Mouse (Mus musculus) adrenal gland, adult 2 months (tissue): ENCODE data around the gene Fgd2. TPM values are rescaled to one million over a fixed set of nuclear protein-coding genes. Genes with fewer than 3 reads are reported as not detected.
A peak's percentile ranks its signal among the peaks of the same experiment; 100 is the strongest.
"Not testable (repeated sequence)": the region's sequence is repeated elsewhere in the genome, so short reads cannot be mapped to it uniquely, and the experiment has no call there.

Experiments used
- DNase-seq: peaks from one replicate; pipeline ENCODE4 v3.0.0; 2021
- polyA plus RNA-seq: library from polyadenylated mRNA; depleted of rRNA; stranded (reverse); fragments of >200 nt; gene quantifications from 2 replicates; pipeline ENCODE4 v1.2.3, GENCODE M21; 2012
- total RNA-seq, 2 experiments: library from RNA; stranded (reverse); gene quantifications; 2 replicates each; pipeline ENCODE4 v1.2.3; 2021

The Fgd2 gene
- total and polyA plus RNA-seq, 3 experiments, result 2.6 to 10.0 (median 3.4) TPM

- no peak for DNase-seq
These were observed 2.4 kb downstream of the Fgd2 start for GRCm38 (mm10) chr17:29363109-29363508.

- no peak for DNase-seq
These were observed 4.4 kb downstream of the Fgd2 start for GRCm38 (mm10) chr17:29365105-29365621.

DNA sequence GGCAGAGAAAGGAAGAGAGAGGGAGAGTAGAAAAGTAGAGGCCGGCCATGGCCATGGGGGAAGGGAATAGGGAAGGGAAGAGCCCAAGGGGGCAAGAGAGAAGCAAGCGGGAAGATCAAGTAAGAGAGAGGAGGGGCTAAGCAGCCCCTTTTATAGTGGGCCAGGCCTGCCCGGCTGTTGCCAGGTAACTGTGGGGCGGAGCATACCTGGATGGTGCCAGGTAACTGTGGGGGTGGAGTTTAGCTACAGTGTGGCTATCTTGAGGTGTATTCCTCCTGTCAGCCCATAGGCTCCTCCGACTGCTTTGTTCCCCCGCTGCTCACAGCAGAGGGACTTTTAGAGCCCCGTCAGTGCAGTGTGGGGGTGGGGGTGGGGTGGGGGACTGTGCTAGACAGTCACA is 8.0 kb downstream of the Fgd2 start:
- no peak for DNase-seq

DNA sequence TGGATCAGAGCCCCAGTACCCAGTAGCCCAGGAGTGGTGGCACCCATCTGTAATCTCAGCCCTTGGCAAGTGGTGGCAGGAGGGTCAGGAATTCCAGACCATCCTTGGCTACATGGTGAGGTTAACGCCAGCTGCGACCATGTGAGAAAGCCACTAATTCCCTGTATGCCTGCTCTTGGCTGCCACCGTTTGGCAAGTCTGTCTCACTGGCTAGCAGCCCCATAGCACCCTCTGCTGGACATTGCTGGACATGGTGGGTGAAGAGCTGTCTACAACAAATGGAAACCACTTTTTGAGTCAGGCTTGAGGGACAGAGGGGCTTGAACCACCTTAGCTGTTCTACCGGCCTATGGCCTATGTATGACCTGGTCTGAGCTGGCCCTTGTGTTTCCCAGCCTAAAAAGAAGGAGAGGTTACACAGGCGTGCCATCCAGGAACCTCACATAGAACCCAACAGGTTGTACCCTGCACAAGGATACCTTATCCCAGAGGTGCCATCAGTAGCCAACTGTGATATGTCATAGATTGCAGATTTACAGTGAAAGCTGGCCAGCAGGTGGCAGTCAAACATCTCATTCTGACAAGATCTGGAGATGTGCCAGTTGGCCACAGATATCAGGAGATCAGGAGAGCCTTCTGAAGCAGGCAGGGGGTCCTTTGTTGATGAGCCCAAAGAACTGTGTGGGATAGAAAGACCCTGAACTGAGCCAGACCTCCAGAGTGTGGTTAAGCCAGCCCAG is 10.4 kb downstream of the Fgd2 start:
- peak; percentile 91 for DNase-seq

DNA sequence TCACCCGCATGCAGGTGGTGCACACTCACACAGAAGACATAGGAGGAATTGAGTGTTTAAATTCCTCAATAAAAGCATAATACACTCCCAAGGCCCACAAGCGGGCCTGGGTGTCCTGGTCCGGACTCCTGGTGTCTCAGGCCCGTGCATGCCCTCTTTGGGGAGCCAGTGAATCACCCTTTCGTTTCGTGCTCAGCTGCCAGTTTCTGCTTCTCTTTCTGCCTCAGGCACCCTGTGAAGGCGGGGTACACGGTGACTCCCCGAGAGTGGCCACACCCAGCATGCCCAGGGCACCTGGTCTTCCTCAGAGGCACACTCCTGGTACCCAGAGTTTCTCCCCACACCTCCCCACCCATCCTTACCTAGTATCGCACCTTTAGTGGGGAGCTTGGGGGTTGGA is 15.2 kb downstream of the Fgd2 start:
- DNase-seq, result no peak

- no peak for DNase-seq
These were observed 17.3 kb downstream of the Fgd2 start for GRCm38 (mm10) chr17:29378056-29378455.

DNA sequence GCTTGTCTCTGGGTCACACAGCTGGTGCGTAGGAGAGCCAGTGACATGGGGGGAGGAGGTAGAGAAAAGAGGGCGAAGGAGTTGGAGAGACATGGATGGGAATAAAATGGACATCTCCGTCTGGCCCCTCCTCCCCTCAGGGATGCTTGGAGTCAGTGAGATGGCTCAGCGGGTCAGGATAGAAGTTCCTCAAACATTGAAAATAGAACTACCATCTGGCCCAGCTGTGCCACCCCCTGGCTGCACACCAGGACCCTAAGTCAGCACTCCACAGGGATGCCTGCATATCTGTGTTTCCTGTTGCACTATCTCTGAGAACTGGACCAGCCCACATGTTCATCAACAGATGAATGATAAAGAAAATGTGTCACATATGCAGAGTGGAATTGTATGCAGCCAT is 19.5 kb downstream of the Fgd2 start:
- no peak for DNase-seq

GRCm38 (mm10) chr17:29381472-29381871 is 20.8 kb downstream of the Fgd2 start:
- DNase-seq, result peak; percentile 84

DNA sequence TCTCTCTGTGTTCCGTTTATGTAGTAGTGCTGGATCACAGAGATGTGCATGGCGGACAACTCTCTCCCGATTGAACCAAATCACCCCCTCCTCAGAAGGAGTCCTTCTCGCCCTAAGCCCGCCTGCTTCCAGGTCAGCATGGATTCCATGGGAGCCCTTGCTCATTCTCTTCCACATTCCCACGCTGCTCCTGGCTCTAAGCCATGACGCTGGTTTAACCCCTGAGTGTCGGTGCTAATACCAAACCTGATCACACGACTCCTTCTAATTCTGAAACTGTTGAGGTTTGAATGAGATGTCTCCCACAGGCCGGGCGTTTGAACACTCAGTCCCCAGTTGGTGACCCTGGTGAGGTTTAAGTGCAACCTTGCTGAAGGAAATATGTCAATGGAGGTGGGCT is 21.7 kb downstream of the Fgd2 start:
- DNase-seq, result no peak

GRCm38 (mm10) chr17:29383923-29384322 is 23.2 kb downstream of the Fgd2 start:
- DNase-seq, result peak; percentile 90

DNA sequence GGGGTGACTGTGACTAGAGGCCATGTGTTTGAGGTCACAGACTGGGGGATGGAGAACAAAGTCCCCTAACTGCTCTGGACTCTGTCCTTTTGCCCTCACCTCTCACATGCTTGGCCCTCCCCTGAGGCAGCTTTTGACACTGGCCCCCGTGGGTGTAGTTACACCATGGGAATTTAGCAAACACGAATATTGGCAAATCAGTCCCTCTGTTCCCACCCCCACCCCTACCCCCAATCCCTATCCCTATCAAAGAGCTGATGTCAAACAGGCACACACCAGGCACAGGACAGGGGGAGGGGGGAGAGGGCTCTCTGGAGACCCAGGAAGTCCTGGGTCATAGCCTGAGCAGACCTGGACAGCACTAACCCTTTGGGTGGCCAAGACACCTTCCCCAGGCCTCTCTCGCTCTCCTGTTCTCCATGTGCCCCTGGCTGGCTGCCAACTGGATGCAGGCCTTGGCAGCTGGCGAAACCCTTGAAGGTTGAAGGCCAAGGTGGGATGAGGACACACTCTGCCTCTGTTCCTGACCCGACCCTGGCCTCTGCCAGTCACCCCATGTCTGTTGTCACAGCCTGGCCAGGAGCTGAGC is 24.2 kb downstream of the Fgd2 start:
- peak; percentile 94 for DNase-seq

DNA sequence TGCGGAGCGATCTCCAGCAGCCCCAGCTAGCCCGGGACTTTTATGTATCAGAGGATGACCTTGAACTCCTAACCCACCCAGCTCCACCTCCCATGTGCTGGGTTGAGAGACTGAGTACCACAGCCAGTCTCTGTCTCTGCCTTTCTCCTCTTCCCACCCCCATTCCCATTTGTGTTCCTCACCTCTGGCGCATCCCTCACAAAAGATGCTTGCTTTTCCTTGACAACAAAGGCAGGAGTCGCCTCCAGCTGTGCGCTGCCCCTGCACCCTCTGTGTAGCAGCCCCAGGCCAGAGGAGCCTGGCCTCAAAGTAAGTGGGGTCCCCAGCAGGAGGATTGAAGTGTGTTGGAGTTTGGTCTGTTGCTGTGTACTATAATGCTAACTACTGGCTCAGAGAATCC is 25.0 kb downstream of the Fgd2 start:
- no peak for DNase-seq

DNA sequence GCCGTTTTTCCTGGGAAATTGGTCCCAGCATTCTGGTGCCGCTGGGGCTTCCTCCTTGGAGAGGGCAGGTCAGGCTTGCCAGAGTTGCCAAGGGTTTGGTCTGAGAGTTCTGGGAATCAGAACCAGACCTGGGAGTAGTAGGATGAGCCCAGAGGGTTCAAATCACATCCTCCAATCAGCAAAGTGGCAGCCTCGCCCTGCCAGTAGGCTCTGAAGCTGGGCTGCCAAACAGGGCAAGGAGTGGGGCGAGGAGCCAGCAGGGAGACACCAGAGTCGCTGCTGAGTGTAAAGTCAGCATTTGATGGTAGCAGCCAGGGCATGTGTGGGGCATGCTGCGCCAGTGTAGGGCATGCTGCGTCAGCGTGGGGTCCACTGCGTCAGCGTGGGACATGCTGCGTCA is 28.3 kb downstream of the Fgd2 start:
- DNase-seq, result peak; percentile 77

DNA sequence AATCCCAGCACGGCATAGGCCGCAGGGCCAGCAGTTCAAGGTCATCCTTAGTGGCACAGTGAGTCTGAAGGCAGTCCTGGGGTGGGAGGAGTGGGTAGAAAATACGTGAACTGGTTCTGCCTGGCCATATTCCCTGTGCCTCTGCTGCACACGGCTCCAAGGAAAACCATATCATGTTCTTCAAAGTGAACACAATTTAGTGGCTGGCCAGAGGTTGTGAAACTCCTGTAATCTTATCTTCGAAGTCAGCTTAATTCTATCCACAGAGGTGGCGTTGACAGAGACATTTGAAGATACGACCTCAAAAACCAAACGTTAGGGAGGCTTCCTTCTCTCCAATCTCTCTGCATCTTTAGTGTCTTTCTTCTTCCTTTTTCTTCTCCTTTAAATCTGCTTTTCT is 30.6 kb downstream of the Fgd2 start:
- DNase-seq, result no peak

DNA sequence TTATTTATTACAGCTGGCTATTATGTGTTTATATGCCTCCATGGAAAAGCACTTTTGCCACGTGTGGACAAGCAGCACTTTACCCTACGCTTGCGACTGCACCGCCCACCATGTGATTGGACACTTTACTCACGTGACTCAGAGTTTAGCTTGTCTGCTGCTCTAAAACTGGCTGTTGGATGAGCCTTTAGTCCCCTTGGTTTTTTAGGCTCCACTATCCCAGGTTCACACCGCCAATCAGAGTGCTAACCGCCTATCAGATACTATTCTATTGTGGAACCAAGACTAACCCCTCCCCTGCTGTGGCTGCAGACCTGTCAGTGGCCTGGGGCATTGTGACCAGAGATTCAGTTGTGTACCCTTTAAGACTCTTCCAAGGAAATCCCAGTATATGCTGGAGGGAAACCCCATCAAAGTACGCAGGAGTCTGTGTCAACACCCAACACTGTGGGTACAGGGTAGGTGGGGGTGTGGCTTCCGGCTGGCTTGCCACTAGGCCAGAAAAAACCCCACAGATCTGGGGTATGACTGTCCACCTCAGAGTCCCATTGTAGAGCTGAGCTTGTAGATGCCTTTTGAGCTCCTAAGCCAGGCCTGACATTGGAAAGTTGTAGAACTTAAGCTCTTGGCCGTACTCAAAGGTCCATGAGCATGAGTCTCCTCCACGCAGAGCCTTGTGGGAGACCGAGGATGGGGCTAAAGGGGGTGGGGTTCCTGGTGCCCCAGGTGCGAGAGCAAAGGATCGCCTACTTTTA is 32.8 kb downstream of the Fgd2 start:
- DNase-seq, result no peak

- DNase-seq, result peak; percentile 81
These were observed 33.5 kb downstream of the Fgd2 start for GRCm38 (mm10) chr17:29394106-29394760.

GRCm38 (mm10) chr17:29394761-29395160 is 34.0 kb downstream of the Fgd2 start:
- DNase-seq, result not testable (repeated sequence)

DNA sequence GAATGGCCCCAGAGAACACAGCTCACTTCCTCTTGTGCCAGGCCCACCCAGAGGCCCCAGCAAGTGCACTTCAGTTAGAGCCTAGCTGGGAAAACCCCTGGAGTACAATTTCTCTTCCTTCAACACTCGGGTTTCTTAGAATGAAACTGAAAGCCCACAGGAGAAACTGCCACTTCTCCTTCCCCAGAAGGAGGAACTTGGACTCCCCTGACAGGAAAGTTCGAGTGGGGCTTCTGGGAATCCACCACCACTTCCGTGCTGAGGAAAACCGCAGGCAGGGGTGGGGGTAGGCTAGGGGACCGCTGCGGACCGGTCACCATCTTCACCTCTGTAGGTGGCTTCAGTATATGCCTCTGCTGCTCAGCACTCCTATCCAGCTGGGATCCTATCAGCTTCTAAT is 34.7 kb downstream of the Fgd2 start:
- peak; percentile 61 for DNase-seq

DNA sequence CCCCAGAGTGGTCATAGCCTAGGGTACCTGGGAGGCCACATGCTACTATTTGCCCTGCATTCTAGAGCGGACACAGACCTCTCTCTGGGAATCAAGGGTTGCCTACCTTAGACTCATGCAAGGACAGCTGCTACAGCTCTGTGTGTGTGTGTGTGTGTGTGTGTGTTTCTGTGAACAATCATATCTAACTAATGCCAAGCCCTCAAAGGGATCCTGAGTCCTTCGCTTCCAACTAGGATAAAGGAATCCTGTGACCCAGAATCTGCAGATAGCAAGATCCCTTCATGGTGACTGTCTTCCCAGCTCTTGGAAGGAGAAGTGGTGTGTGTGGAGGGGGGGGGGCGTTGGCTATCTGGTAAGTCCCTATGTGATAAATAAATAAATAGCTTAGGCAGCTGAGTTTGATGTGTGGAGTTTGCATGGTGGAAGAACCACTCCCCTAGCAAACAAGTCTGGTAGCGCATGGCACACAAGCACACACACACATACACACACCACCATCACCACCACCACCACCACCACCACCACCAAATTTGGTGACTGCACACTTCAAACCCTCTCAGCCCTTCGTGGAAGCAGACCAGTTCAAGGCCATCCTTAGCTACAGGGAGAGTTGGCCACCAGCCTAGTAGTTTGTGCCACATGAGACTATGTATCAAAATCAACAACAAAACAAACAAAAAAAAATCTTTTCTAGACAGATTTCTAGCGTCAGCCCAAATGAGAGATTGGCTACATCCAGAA is 35.5 kb downstream of the Fgd2 start:
- DNase-seq, result peak; percentile 48

GRCm38 (mm10) chr17:29396821-29397242 is 36.1 kb downstream of the Fgd2 start:
- DNase-seq, result peak; percentile 89
